Mouse (Mus musculus) lung, postnatal 10 days (tissue): ENCODE measurements around the gene Soat2.

Experiments
- DNase-seq: peaks from one replicate; pipeline ENCODE4 v3.0.0; 2021

The Soat2 gene

GRCm38 (mm10) chr15:102114651-102115260, 35.6 kb upstream of the Soat2 start:
- no peak for DNase-seq

GRCm38 (mm10) chr15:102115731-102116231, 34.5 kb upstream of the Soat2 start:
- DNase-seq = no peak

GRCm38 (mm10) chr15:102116753-102117415, 33.4 kb upstream of the Soat2 start:
- peak; percentile 18 for DNase-seq

GRCm38 (mm10) chr15:102117461-102118443, 32.6 kb upstream of the Soat2 start:
- peak; percentile 58 for DNase-seq

GRCm38 (mm10) chr15:102118591-102118990, 31.7 kb upstream of the Soat2 start:
- no peak for DNase-seq

GRCm38 (mm10) chr15:102119121-102119830, 31.1 kb upstream of the Soat2 start:
- no peak for DNase-seq

- no peak for DNase-seq
Observed at GRCm38 (mm10) chr15:102119831-102120170, 30.5 kb upstream of the Soat2 start.

- no peak for DNase-seq
Observed at GRCm38 (mm10) chr15:102120530-102120929, 29.8 kb upstream of the Soat2 start.

GRCm38 (mm10) chr15:102126303-102126702, 24.0 kb upstream of the Soat2 start:
- peak; percentile 71 for DNase-seq

- DNase-seq = no peak
Observed at GRCm38 (mm10) chr15:102133314-102133713, 17.0 kb upstream of the Soat2 start.

- DNase-seq = no peak
Observed at GRCm38 (mm10) chr15:102134709-102135108, 15.6 kb upstream of the Soat2 start.

GRCm38 (mm10) chr15:102135522-102136128, 14.7 kb upstream of the Soat2 start:
- no peak for DNase-seq

- peak; percentile 97 for DNase-seq
Observed at GRCm38 (mm10) chr15:102136129-102136758, 14.1 kb upstream of the Soat2 start, which contains the start of gene Spryd3. Gene Spryd3, minus strand, starts transcription at chr15:102136234.

- no peak for DNase-seq
Observed at GRCm38 (mm10) chr15:102141120-102141519, 9.2 kb upstream of the Soat2 start.

- peak; percentile 86 for DNase-seq
Observed at GRCm38 (mm10) chr15:102142914-102143912, 7.1 kb upstream of the Soat2 start.

- peak; percentile 16 for DNase-seq
Observed at GRCm38 (mm10) chr15:102144274-102144711, 6.0 kb upstream of the Soat2 start, which contains the start of gene Igfbp6. Gene Igfbp6, plus strand, starts transcription at chr15:102144362.

- no peak for DNase-seq
Observed at GRCm38 (mm10) chr15:102144726-102145125, 5.6 kb upstream of the Soat2 start.

- no peak for DNase-seq
Observed at GRCm38 (mm10) chr15:102145330-102145729, 5.0 kb upstream of the Soat2 start.

GRCm38 (mm10) chr15:102146089-102146488, 4.2 kb upstream of the Soat2 start:
- no peak for DNase-seq

- peak; percentile 71 for DNase-seq
Observed at GRCm38 (mm10) chr15:102146882-102147281, 3.4 kb upstream of the Soat2 start.
